Mouse (Mus musculus) spleen, adult 2 months (tissue): ENCODE measurements around the gene Slc16a12.

Experiments used
- CTCF ChIP-seq: fragments of 200-500 bp; IDR thresholded peaks from 2 replicates; pipeline ENCODE4 v1.5.1; 2011; ENCODE audit warnings: mild to moderate bottlenecking, inconsistent platforms; ENCODE audit not compliant: insufficient read depth, insufficient read length, insufficient replicate concordance; ENCODE audit errors: extremely low read depth
- POLR2A ChIP-seq: fragments of 200-500 bp; IDR thresholded peaks from 2 replicates; pipeline ENCODE4 v1.6.1; 2011; ENCODE audit warnings: low read depth, low read length, inconsistent platforms

DNA sequence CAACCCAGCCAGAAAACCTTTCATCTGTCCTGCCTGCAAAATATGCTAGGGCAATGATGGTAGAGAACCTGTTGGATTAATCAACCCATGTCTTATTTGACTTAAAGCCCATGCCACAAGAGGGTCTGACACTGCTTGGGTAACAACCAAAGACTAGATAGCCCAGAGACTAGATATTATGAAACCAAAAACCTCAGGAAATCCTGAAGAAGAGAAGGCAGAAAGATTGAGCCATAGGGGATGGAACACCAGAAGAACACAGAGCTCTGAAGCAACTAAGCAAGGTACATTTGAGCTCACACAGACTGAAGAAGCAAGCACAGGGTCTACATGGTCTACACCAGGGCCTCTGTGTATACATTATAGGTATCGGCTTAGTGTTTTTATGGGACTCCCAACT lies 31.9 kb upstream of the Slc16a12 start:
- TF ChIP-seq POLR2A, result no peak
- no peak for TF ChIP-seq CTCF
